Mouse (Mus musculus) neural tube, embryonic 13.5 days (tissue): ENCODE results near the gene Hoxd13. TPM values are rescaled to one million over a fixed set of nuclear protein-coding genes. Genes with fewer than 3 reads are reported as not detected.
A peak's percentile ranks its signal among the peaks of the same experiment; 100 is the strongest.

Experiments used
- ATAC-seq: fragments of 200-750 bp; cut with Nextera tagmentation; 2 replicates; pipeline ENCODE4 v1.8.0; 2017; ENCODE audit warnings: low read depth, mild to moderate bottlenecking, moderate TSS enrichment, moderate library complexity
- H3K27ac ChIP-seq: fragments of 300-500 bp; sonication (generic); replicated peaks from 2 replicates; pipeline ENCODE4 v1.5.1; 2015; ENCODE audit warnings: moderate library complexity, mild to moderate bottlenecking, inconsistent platforms
- H3K27me3 ChIP-seq: fragments of 300-500 bp; sonication (generic); 2 replicates; pipeline ENCODE4 v1.6.1; 2015; ENCODE audit warnings: mild to moderate bottlenecking, inconsistent platforms
- H3K36me3 ChIP-seq: fragments of 300-500 bp; sonication (generic); 2 replicates; pipeline ENCODE4 v1.6.1; 2015; ENCODE audit warnings: mild to moderate bottlenecking, inconsistent platforms
- H3K4me1 ChIP-seq: fragments of 300-500 bp; sonication (generic); replicated peaks from 2 replicates; pipeline ENCODE4 v1.6.1; 2015; ENCODE audit warnings: inconsistent platforms
- H3K4me2 ChIP-seq: fragments of 300-500 bp; sonication (generic); 2 replicates; pipeline ENCODE4 v1.6.1; 2015; ENCODE audit warnings: inconsistent platforms, mild to moderate bottlenecking, moderate library complexity
- H3K4me3 ChIP-seq: fragments of 300-500 bp; sonication (generic); 2 replicates; pipeline ENCODE4 v1.5.1; 2015; ENCODE audit warnings: mild to moderate bottlenecking, inconsistent platforms
- H3K9ac ChIP-seq: fragments of 300-500 bp; sonication (generic); 2 replicates; pipeline ENCODE4 v1.6.1; 2015; ENCODE audit warnings: moderate library complexity, mild to moderate bottlenecking, inconsistent platforms
- H3K9me3 ChIP-seq: fragments of 300-500 bp; sonication (generic); 2 replicates; pipeline ENCODE4 v1.6.1; 2016; ENCODE audit warnings: inconsistent platforms
- WGBS: fragments of 180-500 bp; shearing (Covaris S2); methylation state at CpG from one replicate; pipeline ENCODE4 v1.1.7; 2015; 5-methylcytosine and 5-hydroxymethylcytosine counted together
- polyA plus RNA-seq: library from polyadenylated mRNA; unstranded; fragments of >200 nt; fragmentation: Nextera tagmentation; extraction: Ambion mirVana; gene quantifications from 2 replicates; pipeline ENCODE4 v1.2.1, GENCODE M21; 2015

Gene Hoxd13
- polyA plus RNA-seq, 1 experiment from 2014 or later, result 0.10 TPM

GRCm38 (mm10) chr2:74700546-74701112 is 32.5 kb downstream of the Hoxd13 start:
- Histone ChIP-seq H3K27ac (peak overlapping the region; percentile 95), H3K9me3 (no peaks in the 10 kb centered on the region), H3K4me3 (peak overlapping the region; percentile 61), H3K36me3 (no peaks in the 10 kb centered on the region), H3K27me3 (peaks cover 44% of the 10 kb centered on the region), H3K4me1 (peaks cover 61% of the 10 kb centered on the region), H3K4me2 (peak overlapping the region; percentile 67), H3K9ac (peak overlapping the region; percentile 96)
- 9% methylated on average over 22 of the region's 22 CpGs for WGBS
- no peak for ATAC-seq

DNA sequence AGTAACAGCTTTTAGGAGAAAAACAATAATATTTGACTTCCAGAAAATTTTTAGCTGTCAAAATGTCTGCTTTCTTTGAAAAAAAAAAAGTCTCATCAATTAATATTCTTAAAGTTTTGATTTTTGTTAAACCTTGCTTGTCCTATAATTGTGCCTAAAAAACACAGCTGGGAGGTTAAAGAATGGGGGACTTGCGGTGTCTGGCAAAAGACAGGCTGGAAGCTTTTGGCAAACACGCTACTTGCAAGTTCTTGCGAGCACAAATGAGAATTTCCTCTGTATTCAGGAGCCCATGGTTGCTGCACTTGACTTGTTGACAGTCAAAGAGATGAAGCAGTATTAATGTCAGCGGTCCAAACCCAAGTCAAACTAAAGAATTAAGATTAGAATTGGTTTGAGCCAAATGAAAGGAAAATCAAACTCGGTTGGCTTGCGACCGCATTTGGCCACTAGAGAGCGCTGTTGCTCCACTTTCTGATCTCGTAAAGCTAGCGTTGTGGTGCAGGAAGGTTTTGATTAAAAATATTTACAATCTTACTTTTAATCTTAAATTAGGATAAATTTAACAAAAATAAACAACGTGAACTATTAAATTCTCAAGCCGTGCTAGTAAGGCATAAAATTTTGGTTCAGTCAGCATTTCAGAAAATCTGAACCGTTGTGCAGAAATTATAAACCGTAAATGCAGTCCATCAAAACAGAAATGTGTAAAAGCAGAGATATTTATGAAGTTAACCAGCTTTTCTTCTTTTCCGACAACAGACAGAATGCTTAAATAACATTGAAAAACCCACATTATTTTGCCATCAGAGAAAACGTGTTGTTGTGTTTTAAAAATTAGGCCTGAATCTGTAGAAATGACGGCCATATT is 34.1 kb downstream of the Hoxd13 start:
- Histone ChIP-seq H3K27ac (peak overlapping the region; percentile 71), H3K27me3 (peaks cover 29% of the 10 kb centered on the region), H3K4me1 (peaks cover 57% of the 10 kb centered on the region), H3K9me3 (no peaks in the 10 kb centered on the region), H3K36me3 (no peaks in the 10 kb centered on the region), H3K4me3 (peak overlapping the region; percentile 20), H3K4me2 (peak overlapping the region; percentile 69), H3K9ac (peak overlapping the region; percentile 100)
- ATAC-seq, result no peak
- WGBS, result 12% methylated on average over 17 of the region's 17 CpGs

DNA sequence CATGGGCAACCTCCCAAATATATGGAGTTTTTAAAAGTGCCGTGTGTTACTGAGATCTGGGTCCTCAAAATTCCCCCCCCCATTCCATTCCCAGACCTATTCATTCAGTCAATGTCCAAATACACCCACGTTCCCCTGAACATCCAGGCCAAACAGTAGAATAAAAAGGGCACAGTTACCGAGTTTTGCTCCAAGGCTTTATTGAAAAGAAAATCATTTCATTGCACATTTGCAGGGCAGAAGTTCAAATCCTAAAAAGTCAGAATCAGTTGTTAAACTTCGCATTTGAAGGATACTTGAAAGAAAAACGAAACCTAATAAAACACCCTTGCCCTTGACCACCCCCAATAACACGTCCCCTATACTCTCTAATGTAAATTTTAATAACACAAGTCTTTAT is 34.7 kb downstream of the Hoxd13 start:
- Histone ChIP-seq H3K4me1 (peaks cover 59% of the 10 kb centered on the region), H3K9me3 (no peaks in the 10 kb centered on the region), H3K9ac (peak overlapping the region; percentile 100), H3K36me3 (no peaks in the 10 kb centered on the region), H3K27me3 (peaks cover 23% of the 10 kb centered on the region), H3K27ac (peak overlapping the region; percentile 100; the same call in 1 of the 2 replicates), H3K4me2 (peak overlapping the region; percentile 69), H3K4me3 (peak overlapping the region; percentile 10; the same call in 1 of the 2 replicates)
- WGBS, result 27% methylated on average over 6 of the region's 6 CpGs
- ATAC-seq, result no peak

DNA sequence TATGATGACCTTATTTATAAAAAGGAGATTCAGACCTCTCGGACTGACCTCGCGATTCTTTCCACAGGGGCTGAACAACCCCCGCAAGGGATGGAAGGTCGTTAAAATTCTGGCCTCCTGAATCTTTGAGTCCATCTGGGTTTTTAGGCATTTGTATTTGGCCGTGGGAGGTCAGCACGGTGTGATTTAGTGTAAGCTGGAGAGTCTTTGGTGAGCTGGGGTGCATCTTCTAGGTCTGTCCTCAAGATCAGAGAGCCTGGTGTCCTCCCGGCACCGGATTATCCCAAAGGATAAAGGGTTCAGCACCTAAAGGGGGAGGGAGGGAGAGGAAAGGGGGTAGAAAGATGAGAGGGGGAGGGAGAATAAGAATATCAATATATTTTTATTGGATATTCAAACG is 35.2 kb downstream of the Hoxd13 start:
- ATAC-seq, result no peak
- H3K4me3 ChIP-seq, result peak overlapping the region; percentile 81
- H3K4me1 ChIP-seq, result peaks cover 58% of the 10 kb centered on the region
- peak overlapping the region; percentile 100 for H3K9ac ChIP-seq
- no peaks in the 10 kb centered on the region for H3K36me3 ChIP-seq
- peak overlapping the region; percentile 69 for H3K4me2 ChIP-seq
- peak overlapping the region; percentile 100 for H3K27ac ChIP-seq
- H3K27me3 ChIP-seq, result peaks cover 23% of the 10 kb centered on the region
- 15% methylated on average over 10 of the region's 10 CpGs for whole genome bisulfite sequencing
- no peaks in the 10 kb centered on the region for H3K9me3 ChIP-seq

DNA sequence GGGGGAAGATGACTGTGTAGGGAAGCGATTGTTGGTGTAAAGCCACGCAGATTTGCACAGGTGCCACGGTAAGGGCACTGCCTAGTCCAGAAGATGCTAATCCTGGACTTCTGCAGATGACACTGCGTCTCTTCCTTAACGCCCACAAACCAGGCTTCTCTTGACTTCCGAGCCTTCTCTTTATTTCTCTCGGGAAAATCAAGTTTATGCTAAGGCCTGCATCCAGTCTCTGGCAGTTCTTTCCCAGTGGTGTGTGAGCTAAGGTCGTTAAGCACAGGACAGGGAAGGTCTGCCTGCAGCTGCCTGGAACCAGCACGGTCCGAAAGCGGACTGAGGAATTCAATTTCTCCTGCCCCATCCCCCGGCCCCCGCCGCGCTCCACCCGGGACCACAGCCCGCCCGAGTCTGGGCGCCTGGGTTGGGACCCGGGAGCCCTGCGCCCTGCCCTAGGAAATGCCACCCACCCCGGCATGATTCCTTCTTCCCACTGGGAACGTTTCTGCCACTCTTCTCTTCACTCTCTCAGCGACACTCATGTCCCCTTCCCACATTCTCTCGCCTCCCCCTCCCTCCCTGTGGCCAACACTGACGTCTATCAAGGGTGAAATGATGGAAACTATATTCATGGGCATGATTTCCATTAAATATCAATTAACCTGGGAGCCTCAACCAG is 35.7 kb downstream of the Hoxd13 start:
- H3K4me1 ChIP-seq, result peaks cover 59% of the 10 kb centered on the region
- 4% methylated on average over 26 of the region's 26 CpGs for WGBS
- no peaks in the 10 kb centered on the region for H3K9me3 ChIP-seq
- peak overlapping the region; percentile 81 for H3K4me3 ChIP-seq
- H3K27ac ChIP-seq, result peak overlapping the region; percentile 100
- peak overlapping the region; percentile 100 for H3K9ac ChIP-seq
- H3K4me2 ChIP-seq, result peak overlapping the region; percentile 69
- 0 out of 2 replicates have a peak, but pooled peaks have one; percentile 6 for ATAC-seq
- peaks cover 23% of the 10 kb centered on the region for H3K27me3 ChIP-seq
- no peaks in the 10 kb centered on the region for H3K36me3 ChIP-seq

GRCm38 (mm10) chr2:74704393-74704998 is 36.4 kb downstream of the Hoxd13 start, which contains the start of gene Hoxd8:
Gene Hoxd8, plus strand, starts transcription at chr2:74704615.
- H3K9ac ChIP-seq, result peak within 1 kb of the TSS; percentile 100
- peak within 1 kb of the TSS; percentile 69 for H3K4me2 ChIP-seq
- H3K36me3 ChIP-seq, result no peaks in the 10 kb centered on the region
- H3K27me3 ChIP-seq, result peaks cover 22% of the 10 kb centered on the region
- no peaks in the 10 kb centered on the region for H3K9me3 ChIP-seq
- peak within 1 kb of the TSS; percentile 100 for H3K27ac ChIP-seq
- peak; percentile 42 for ATAC-seq
- under 1% methylated on average over 18 of the region's 52 CpGs for WGBS
- H3K4me1 ChIP-seq, result peaks cover 65% of the 10 kb centered on the region
- peak within 1 kb of the TSS; percentile 81 for H3K4me3 ChIP-seq

DNA sequence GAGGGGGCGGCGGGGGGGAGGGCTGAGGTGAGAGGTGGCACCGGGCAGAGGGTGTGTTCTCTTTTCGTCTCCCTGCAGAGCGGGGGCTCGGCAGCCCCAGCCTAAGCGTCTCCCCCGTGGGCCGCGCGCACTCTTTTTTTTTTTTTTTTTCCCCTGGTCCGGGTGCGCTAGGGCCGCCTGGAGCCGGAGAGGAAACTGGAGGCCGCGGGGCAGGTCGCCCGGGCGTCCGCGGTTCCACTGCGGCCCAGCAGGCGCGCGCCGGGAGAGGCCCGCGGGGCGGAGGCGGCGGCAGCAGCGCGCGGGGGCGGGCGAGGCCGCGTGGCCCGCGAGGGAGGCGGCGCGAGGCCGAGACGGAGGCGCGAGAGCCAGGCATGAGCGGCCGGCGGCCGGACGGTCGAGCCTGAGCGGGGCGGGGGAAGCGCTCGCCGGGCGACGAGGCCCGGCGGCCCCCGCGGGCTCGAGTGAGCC is 36.9 kb downstream of the Hoxd13 start:
- Histone ChIP-seq H3K9ac (peak overlapping the region; percentile 100), H3K9me3 (no peaks in the 10 kb centered on the region), H3K36me3 (no peaks in the 10 kb centered on the region), H3K27ac (peak overlapping the region; percentile 100), H3K4me3 (peak overlapping the region; percentile 81), H3K4me1 (peaks cover 65% of the 10 kb centered on the region), H3K27me3 (peaks cover 17% of the 10 kb centered on the region), H3K4me2 (peak overlapping the region; percentile 69)
- peak; percentile 38 for ATAC-seq
- WGBS, result 2% methylated on average over 21 of the region's 66 CpGs

DNA sequence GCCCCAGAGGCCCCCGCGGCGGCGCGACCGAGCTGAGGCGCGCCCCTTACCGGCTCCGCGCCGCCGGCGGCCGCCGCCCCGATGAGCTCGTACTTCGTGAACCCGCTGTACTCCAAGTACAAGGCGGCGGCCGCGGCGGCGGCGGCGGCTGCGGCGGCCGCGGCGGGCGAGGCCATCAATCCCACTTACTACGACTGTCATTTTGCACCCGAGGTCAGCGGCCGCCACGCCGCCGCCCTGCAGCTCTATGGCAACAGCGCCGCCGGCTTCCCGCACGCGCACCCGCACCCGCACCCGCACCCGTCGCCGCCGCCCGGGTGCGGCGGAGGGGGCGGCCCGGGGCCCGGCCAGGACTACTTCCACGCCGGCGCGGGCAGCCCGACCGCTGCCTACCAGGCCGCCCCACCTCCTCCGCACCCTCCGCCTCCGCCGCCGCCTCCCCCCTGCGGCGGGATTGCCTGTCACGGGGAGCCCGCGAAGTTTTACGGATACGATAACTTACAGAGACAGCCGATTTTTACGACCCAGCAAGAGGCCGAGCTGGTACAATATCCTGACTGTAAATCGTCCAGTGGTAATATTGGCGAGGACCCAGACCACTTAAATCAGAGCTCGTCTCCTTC is 37.5 kb downstream of the Hoxd13 start:
- H3K27ac ChIP-seq, result peak overlapping the region; percentile 100
- H3K4me1 ChIP-seq, result peaks cover 65% of the 10 kb centered on the region
- H3K4me3 ChIP-seq, result peak overlapping the region; percentile 81
- no peaks in the 10 kb centered on the region for H3K36me3 ChIP-seq
- peak overlapping the region; percentile 100 for H3K9ac ChIP-seq
- peaks cover 12% of the 10 kb centered on the region for H3K27me3 ChIP-seq
- ATAC-seq, result peak; percentile 60
- peak overlapping the region; percentile 69 for H3K4me2 ChIP-seq
- H3K9me3 ChIP-seq, result no peaks in the 10 kb centered on the region
- under 1% methylated on average over 60 of the region's 85 CpGs for WGBS

DNA sequence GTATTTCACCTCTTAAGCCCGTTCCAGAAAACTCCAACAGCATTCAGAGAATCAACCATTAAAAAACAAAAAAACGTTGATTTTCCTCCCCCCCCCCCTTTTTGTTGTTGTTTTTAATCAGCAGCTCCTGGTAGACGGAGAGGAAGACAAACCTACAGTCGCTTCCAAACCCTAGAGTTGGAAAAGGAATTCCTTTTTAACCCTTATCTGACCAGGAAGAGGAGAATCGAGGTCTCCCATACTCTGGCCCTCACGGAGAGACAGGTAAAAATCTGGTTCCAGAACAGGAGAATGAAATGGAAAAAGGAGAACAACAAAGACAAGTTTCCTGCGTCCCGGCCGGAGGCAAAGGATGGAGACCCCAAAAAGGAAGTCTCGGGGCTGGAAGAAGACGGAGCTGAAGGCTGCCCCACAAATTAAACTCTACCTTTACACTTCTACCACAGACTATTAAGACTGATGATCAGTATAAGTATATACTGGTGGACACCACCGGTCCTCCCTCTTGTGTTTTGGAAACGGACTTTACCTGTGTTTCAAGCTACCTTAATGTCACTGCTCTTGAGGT is 38.4 kb downstream of the Hoxd13 start:
- H3K27ac ChIP-seq, result peak overlapping the region; percentile 100
- peak overlapping the region; percentile 69 for H3K4me2 ChIP-seq
- peaks cover 61% of the 10 kb centered on the region for H3K4me1 ChIP-seq
- peaks cover 3% of the 10 kb centered on the region for H3K27me3 ChIP-seq
- peak overlapping the region; percentile 81 for H3K4me3 ChIP-seq
- no peak for ATAC-seq
- no peaks in the 10 kb centered on the region for H3K9me3 ChIP-seq
- no peaks in the 10 kb centered on the region for H3K36me3 ChIP-seq
- peak overlapping the region; percentile 100 for H3K9ac ChIP-seq
- 1% methylated on average over 13 of the region's 13 CpGs for WGBS

GRCm38 (mm10) chr2:74707599-74707998 is 39.5 kb downstream of the Hoxd13 start:
- Histone ChIP-seq H3K27ac (peak overlapping the region; percentile 83), H3K27me3 (no peaks in the 10 kb centered on the region; the same call in 1 of the 2 replicates), H3K4me1 (peaks cover 59% of the 10 kb centered on the region), H3K9me3 (no peaks in the 10 kb centered on the region), H3K9ac (peak overlapping the region; percentile 100), H3K36me3 (no peaks in the 10 kb centered on the region), H3K4me2 (peak overlapping the region; percentile 69), H3K4me3 (peak overlapping the region; percentile 81)
- WGBS, result 9% methylated on average over 7 of the region's 7 CpGs
- ATAC-seq, result no peak

DNA sequence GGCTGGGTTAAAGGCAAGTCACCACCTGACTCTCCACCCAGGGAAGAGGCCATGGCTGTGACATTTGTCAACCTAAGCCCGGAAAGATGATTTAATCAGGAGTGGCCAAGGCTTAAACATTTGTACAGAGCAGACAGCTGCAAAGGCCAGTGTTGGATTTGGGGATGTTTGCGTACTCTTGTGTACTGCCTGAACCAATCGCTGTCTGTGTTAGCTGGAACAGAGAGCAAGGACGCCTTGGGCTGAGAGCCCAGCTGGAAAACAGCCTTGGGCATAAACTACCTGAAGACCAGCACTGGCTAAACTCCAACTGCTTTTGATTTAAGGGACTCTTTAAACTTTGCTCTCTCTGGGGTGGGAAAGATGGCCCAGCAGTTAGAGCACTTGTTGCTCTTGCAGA is 40.6 kb downstream of the Hoxd13 start:
- Histone ChIP-seq H3K4me1 (peaks cover 53% of the 10 kb centered on the region), H3K27me3 (no peaks in the 10 kb centered on the region), H3K9ac (peak overlapping the region; percentile 100), H3K4me3 (peak overlapping the region; percentile 81), H3K9me3 (no peaks in the 10 kb centered on the region), H3K4me2 (peak overlapping the region; percentile 69), H3K27ac (peak overlapping the region; percentile 100), H3K36me3 (no peaks in the 10 kb centered on the region)
- no peak for ATAC-seq
- 13% methylated on average over 4 of the region's 4 CpGs for WGBS
